Mouse (Mus musculus): ENCODE results near the gene Cdc40.

DNA sequence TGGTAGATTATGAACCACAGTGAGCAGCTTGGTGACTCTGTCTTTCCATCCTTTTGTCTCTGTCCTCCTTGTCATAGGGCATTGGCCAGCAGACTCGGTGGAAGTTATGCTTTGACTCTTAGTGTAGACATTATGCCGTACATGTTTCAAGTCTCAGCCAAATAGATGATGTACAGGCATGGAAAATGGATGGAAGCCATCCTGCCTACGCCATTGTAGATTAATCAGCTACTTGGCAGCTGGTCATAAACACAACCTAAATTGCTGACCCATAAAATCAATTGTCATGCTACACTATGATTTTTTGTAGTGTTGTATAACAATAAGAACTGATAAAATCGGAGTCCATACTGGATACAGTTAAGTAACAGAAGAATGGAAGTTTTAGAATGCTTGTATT lies 18.7 kb upstream of the Cdc40 start:
- TF ChIP-seq GATA1 (IDR thresholded peaks at IDR 0.05; ENCODE audit: low read length) = no peak
- TF ChIP-seq TAL1 (IDR thresholded peaks at IDR 0.05; ENCODE audit: low read length) = no peak

Measured in erythroblast, embryonic 14.5 days (primary cell).